ENCODE assay signal across 28 mouse cellular contexts in genomic region chrX:73396446-73396845, GRCm38 (mm10). TPM values are rescaled to one million over a fixed set of nuclear protein-coding genes. Genes with fewer than 3 reads are reported as not detected.
A peak's percentile ranks its signal among the peaks of the same experiment; 100 is the strongest.
DNase-seq lines count a peak whose midpoint lies in the region.
"Had no signal": no experiment of that assay in that cellular context is flagged by ENCODE, and none has a peak within 500 bp of the region (broad histone marks: within the 10 kb centered on the region; RNA-seq: fewer than 3 reads in every experiment).

No protein-coding gene starts in this region.

- no peak overlapping the region for H3K27ac ChIP-seq in limb, embryonic 10.5 days
- H3K27ac ChIP-seq: embryonic facial prominence, embryonic 13.5 days; embryonic facial prominence, embryonic 15.5 days; forebrain, embryonic 10.5 days; forebrain, embryonic 12.5 days had no signal

- H3K27me3 ChIP-seq in limb, embryonic 10.5 days (ENCODE audit: low read depth, poor library complexity, severe bottlenecking), result peaks cover 68% of the 10 kb centered on the region
- H3K27me3 ChIP-seq: CH12.LX had no signal

- no peak overlapping the region for H3K4me3 ChIP-seq in limb, embryonic 10.5 days
- H3K4me3 ChIP-seq: embryonic facial prominence, embryonic 13.5 days; embryonic facial prominence, embryonic 15.5 days; erythroblast, embryonic 14.5 days; forebrain, embryonic 10.5 days; forebrain, embryonic 12.5 days had no signal

- no peaks in the 10 kb centered on the region for H3K4me1 ChIP-seq in limb, embryonic 10.5 days
- H3K4me1 ChIP-seq: embryonic facial prominence, embryonic 13.5 days; embryonic facial prominence, embryonic 15.5 days; forebrain, embryonic 10.5 days; forebrain, embryonic 12.5 days had no signal

- WGBS in limb, embryonic 10.5 days, result 100% methylated on average over 1 of the region's 1 CpGs

- DNase-seq in adrenal gland, adult (ENCODE audit: inconsistent age in 2 of 2, low spot score in 1 of 2), result peak; percentile 55 to 74
- no peak for DNase-seq in adrenal gland, postnatal 4 days (ENCODE audit: low spot score in 2 of 2)
- DNase-seq in adrenal gland, adult 2 months, result peak; percentile 75
- peak; percentile 32 for DNase-seq in adrenal gland, postnatal 10 days
- DNase-seq in adrenal gland, postnatal 25 days, result peak; percentile 46
- no peak for DNase-seq in limb, embryonic 10.5 days (ENCODE audit: low spot score)
- DNase-seq in thymus, postnatal 36 days, result no peak
- no peak for DNase-seq in kidney, postnatal 10 days
- DNase-seq: B cell, adult 2 months; cerebellum, adult 11-12 months; cerebellum, adult 2 months; cerebellum, adult 9-10 months; cerebellum, postnatal 25 days had no signal

- no peaks in the 10 kb centered on the region for H3K36me3 ChIP-seq in limb, embryonic 10.5 days
- H3K36me3 ChIP-seq: embryonic facial prominence, embryonic 13.5 days; embryonic facial prominence, embryonic 15.5 days; forebrain, embryonic 10.5 days; forebrain, embryonic 12.5 days; G1E had no signal

- no peaks in the 10 kb centered on the region for H3K9me3 ChIP-seq in limb, embryonic 10.5 days (replicated peaks)
- H3K9me3 ChIP-seq: embryonic facial prominence, embryonic 13.5 days; embryonic facial prominence, embryonic 15.5 days; forebrain, embryonic 10.5 days; forebrain, embryonic 12.5 days; G1E had no signal

RNA-seq across cellular contexts. Expression of gene Gm18336, which starts 2.1 kb away (rescaled TPM):
- total RNA-seq in adrenal gland, postnatal 4 days (2021), result not detected
- total RNA-seq in adrenal gland, adult 2 months (2021), result not detected
- polyA plus RNA-seq in adrenal gland, adult 2 months (2012; rRNA removed), result 0.03 TPM in 1 of 2 replicates, not detected in the other
- total RNA-seq in adrenal gland, postnatal 10 days (2021), result not detected
- total RNA-seq in adrenal gland, postnatal 25 days (2021), result not detected in 2 replicates
- not detected in 2 replicates for polyA plus RNA-seq in limb, embryonic 10.5 days (2016; fragmentation: Nextera tagmentation; extraction: Ambion mirVana)
- total RNA-seq: CH12.LX; G1E; gastrocnemius, adult 18-20 months had no signal
- polyA plus RNA-seq: activated CD4-positive, CD25-positive, alpha-beta regulatory T cell, adult 4 months; CD4-positive, CD25-positive, alpha-beta regulatory T cell, adult 4 months; embryonic facial prominence, embryonic 11.5 days; embryonic facial prominence, embryonic 13.5 days; erythroblast, embryonic 14.5 days; forebrain, embryonic 10.5 days; forebrain, embryonic 12.5 days; forebrain, embryonic 14.5 days; forebrain, embryonic 16.5 days; G1E; Patski had no signal

RNA-seq across cellular contexts. Expression of gene Zfp92, which starts 14.4 kb away (rescaled TPM):
- total RNA-seq in adrenal gland, postnatal 4 days (2021), result under 1 TPM; 0.25 to 0.31 TPM
- total RNA-seq in adrenal gland, adult 2 months (2021), result under 1 TPM; 0.26 to 0.38 TPM
- polyA plus RNA-seq in adrenal gland, adult 2 months (2012; rRNA removed), result 0.10 and 0.11 TPM in 2 replicates
- total RNA-seq in adrenal gland, postnatal 10 days (2021), result under 1 TPM; 0.15 TPM
- total RNA-seq in adrenal gland, postnatal 25 days (2021), result 0.19 and 0.24 TPM in 2 replicates
- polyA plus RNA-seq in limb, embryonic 10.5 days (2016; fragmentation: Nextera tagmentation; extraction: Ambion mirVana), result 0.08 and 0.24 TPM in 2 replicates
- total RNA-seq: G1E; gastrocnemius, adult 18-20 months had no signal
- polyA plus RNA-seq: erythroblast, embryonic 14.5 days; G1E had no signal

RNA-seq across cellular contexts. Expression of gene Trex2, which starts 38.7 kb away (rescaled TPM):
- not detected for total RNA-seq in adrenal gland, postnatal 4 days (2021)
- total RNA-seq in adrenal gland, adult 2 months (2021), result not detected
- polyA plus RNA-seq in adrenal gland, adult 2 months (2012; rRNA removed), result 0.13 TPM in 1 of 2 replicates, not detected in the other
- total RNA-seq in adrenal gland, postnatal 10 days (2021), result not detected
- not detected in 2 replicates for total RNA-seq in adrenal gland, postnatal 25 days (2021)
- not detected in 2 replicates for polyA plus RNA-seq in limb, embryonic 10.5 days (2016; fragmentation: Nextera tagmentation; extraction: Ambion mirVana)
- total RNA-seq: CH12.LX; G1E; gastrocnemius, adult 18-20 months had no signal
- polyA plus RNA-seq: activated CD4-positive, CD25-positive, alpha-beta regulatory T cell, adult 4 months; CD4-positive, CD25-positive, alpha-beta regulatory T cell, adult 4 months; cerebellum, adult 2 months; cortical plate, adult 2 months; embryonic facial prominence, embryonic 11.5 days; erythroblast, embryonic 14.5 days; forebrain, embryonic 10.5 days; forebrain, embryonic 12.5 days; forebrain, embryonic 14.5 days; forebrain, embryonic 16.5 days; G1E; Patski had no signal

RNA-seq across cellular contexts. Expression of gene Zfp275, which starts 54.0 kb away (rescaled TPM):
- 10 to 100 TPM; 26.6 to 28.8 TPM for total RNA-seq in adrenal gland, postnatal 4 days (2021)
- total RNA-seq in adrenal gland, adult 2 months (2021), result 10 to 100 TPM; 14.7 to 17.0 TPM
- 10.7 and 12.5 TPM in 2 replicates for polyA plus RNA-seq in adrenal gland, adult 2 months (2012; rRNA removed)
- 10 to 100 TPM; 15.3 to 18.7 TPM for total RNA-seq in adrenal gland, postnatal 10 days (2021)
- 23.0 and 27.0 TPM in 2 replicates for total RNA-seq in adrenal gland, postnatal 25 days (2021)
- 19.9 and 22.6 TPM in 2 replicates for polyA plus RNA-seq in limb, embryonic 10.5 days (2016; fragmentation: Nextera tagmentation; extraction: Ambion mirVana)

RNA-seq across cellular contexts. Expression of gene Gm45015, which starts 59.8 kb away (rescaled TPM):
- total RNA-seq in adrenal gland, postnatal 4 days (2021), result not detected
- not detected for total RNA-seq in adrenal gland, adult 2 months (2021)
- polyA plus RNA-seq in adrenal gland, adult 2 months (2012; rRNA removed), result not detected in 2 replicates
- not detected for total RNA-seq in adrenal gland, postnatal 10 days (2021)
- not detected in 2 replicates for total RNA-seq in adrenal gland, postnatal 25 days (2021)
- polyA plus RNA-seq in limb, embryonic 10.5 days (2016; fragmentation: Nextera tagmentation; extraction: Ambion mirVana), result not detected in 2 replicates
- total RNA-seq: CH12.LX; G1E; gastrocnemius, adult 18-20 months had no signal
- polyA plus RNA-seq: activated CD4-positive, CD25-positive, alpha-beta regulatory T cell, adult 4 months; CD4-positive, CD25-positive, alpha-beta regulatory T cell, adult 4 months; cerebellum, adult 2 months; cortical plate, adult 2 months; embryonic facial prominence, embryonic 11.5 days; embryonic facial prominence, embryonic 13.5 days; embryonic facial prominence, embryonic 15.5 days; erythroblast, embryonic 14.5 days; forebrain, embryonic 10.5 days; forebrain, embryonic 12.5 days; forebrain, embryonic 14.5 days; forebrain, embryonic 16.5 days; G1E; Patski had no signal

Comparison
In these comparisons a context has a peak if more than half of its experiments do, and no peak if none do; other contexts are left out.
1. DNase-seq: peak in adrenal gland, adult (2 of 2), adrenal gland, adult 2 months (single experiment), adrenal gland, postnatal 10 days (single experiment) and adrenal gland, postnatal 25 days (single experiment); none in adrenal gland, postnatal 4 days (0 of 2), limb, embryonic 10.5 days (single experiment), thymus, postnatal 36 days (0 of 2) and kidney, postnatal 10 days (single experiment).